Mouse (Mus musculus) neutrophil, adult 5-6 weeks (primary cell): Measurements from ENCODE around the gene Neurl2. TPM values are rescaled to one million over a fixed set of nuclear protein-coding genes. Genes with fewer than 3 reads are reported as not detected.
"Not testable (repeated sequence)": the region's sequence is repeated elsewhere in the genome, so short reads cannot be mapped to it uniquely, and the experiment has no call there.

Experiments used
- ATAC-seq: fragments of 151-379, 151-347 bp; 2 replicates; pipeline ENCODE4 v1.8.0; 2017; ENCODE audit warnings: mild to moderate bottlenecking, moderate TSS enrichment; ENCODE audit not compliant: insufficient number of reproducible peaks, poor library complexity, low FRiP score, severe bottlenecking; ENCODE audit errors: extremely low read depth
- total RNA-seq: library from RNA; stranded (forward); fragments of 200-1000 nt; gene quantifications from 2 replicates; pipeline ENCODE4 v1.2.3, GENCODE M21; 2017

The Neurl2 gene
- total RNA-seq, 1 experiment from 2014 or later: 4.1 TPM

- no peak for ATAC-seq
Measured at GRCm38 (mm10) chr2:164823969-164824368, 9.3 kb downstream of the Neurl2 start.

- no peak for ATAC-seq
Measured at GRCm38 (mm10) chr2:164823181-164823585, 10.1 kb downstream of the Neurl2 start.

- ATAC-seq: peak; percentile 98
Measured at GRCm38 (mm10) chr2:164822636-164823165, 10.6 kb downstream of the Neurl2 start, which contains the start of gene Zswim1. Gene Zswim1 (plus strand): TSS chr2:164822686.

- ATAC-seq: no peak
Measured at GRCm38 (mm10) chr2:164821060-164821459, 12.2 kb downstream of the Neurl2 start.

- no peak for ATAC-seq
Measured at GRCm38 (mm10) chr2:164817703-164818102, 15.6 kb downstream of the Neurl2 start.

- ATAC-seq: no peak
Measured at GRCm38 (mm10) chr2:164817206-164817605, 16.1 kb downstream of the Neurl2 start.

- ATAC-seq: no peak
Measured at GRCm38 (mm10) chr2:164815821-164816220, 17.4 kb downstream of the Neurl2 start.

GRCm38 (mm10) chr2:164815348-164815747 is 17.9 kb downstream of the Neurl2 start:
- ATAC-seq: no peak

GRCm38 (mm10) chr2:164813557-164813956 is 19.7 kb downstream of the Neurl2 start:
- ATAC-seq: no peak

- no peak for ATAC-seq
Measured at GRCm38 (mm10) chr2:164806614-164807013, 26.6 kb downstream of the Neurl2 start.

- no peak for ATAC-seq
Measured at GRCm38 (mm10) chr2:164805332-164805718, 27.9 kb downstream of the Neurl2 start.

- ATAC-seq: peak; percentile 96
Measured at GRCm38 (mm10) chr2:164804533-164805331, 28.5 kb downstream of the Neurl2 start, which contains the start of the genes Acot8 and Zswim3. Gene Acot8 (minus strand): TSS chr2:164804882. Gene Zswim3 (plus strand): TSS chr2:164805098.

GRCm38 (mm10) chr2:164803921-164804313 is 29.3 kb downstream of the Neurl2 start:
- no peak for ATAC-seq

- ATAC-seq: no peak
Measured at GRCm38 (mm10) chr2:164803201-164803920, 29.9 kb downstream of the Neurl2 start.

GRCm38 (mm10) chr2:164800252-164801004 is 32.8 kb downstream of the Neurl2 start:
- no peak for ATAC-seq

GRCm38 (mm10) chr2:164798554-164798953 is 34.7 kb downstream of the Neurl2 start:
- not testable (repeated sequence) for ATAC-seq

- no peak for ATAC-seq
Measured at GRCm38 (mm10) chr2:164795868-164796267, 37.4 kb downstream of the Neurl2 start.

GRCm38 (mm10) chr2:164794293-164794692 is 39.0 kb downstream of the Neurl2 start:
- peak; percentile 80 for ATAC-seq

GRCm38 (mm10) chr2:164793772-164794171 is 39.5 kb downstream of the Neurl2 start:
- ATAC-seq: no peak
